Mouse (Mus musculus) forebrain, embryonic 16.5 days (tissue): ENCODE data around the gene Kcnj16. TPM values are rescaled to one million over a fixed set of nuclear protein-coding genes. Genes with fewer than 3 reads are reported as not detected.

ENCODE experiments used
- ATAC-seq: fragments of 200-750 bp; cut with Nextera tagmentation; 2 replicates; pipeline ENCODE4 v1.8.0; 2017; ENCODE audit warnings: mild to moderate bottlenecking, moderate library complexity
- H3K27ac ChIP-seq: fragments of 300-500 bp; sonication (generic); 2 replicates; pipeline ENCODE4 v1.5.1; 2014; ENCODE audit warnings: low read length, control low read depth
- H3K27me3 ChIP-seq: fragments of 300-500 bp; sonication (generic); replicated peaks from 2 replicates; pipeline ENCODE4 v1.6.1; 2014; ENCODE audit warnings: low read length; ENCODE audit not compliant: control insufficient read depth, insufficient read depth
- H3K36me3 ChIP-seq: fragments of 300-500 bp; sonication (generic); 2 replicates; pipeline ENCODE4 v1.6.1; 2014; ENCODE audit not compliant: control insufficient read depth, insufficient read depth
- H3K4me1 ChIP-seq: fragments of 300-500 bp; sonication (generic); replicated peaks from 2 replicates; pipeline ENCODE4 v1.6.1; 2014; ENCODE audit warnings: low read length; ENCODE audit not compliant: control insufficient read depth, insufficient read depth
- H3K4me2 ChIP-seq: fragments of 300-500 bp; sonication (generic); 2 replicates; pipeline ENCODE4 v1.6.1; 2014; ENCODE audit warnings: mild to moderate bottlenecking, low read length, control low read depth
- H3K4me3 ChIP-seq: fragments of 300-500 bp; sonication (generic); replicated peaks from 2 replicates; pipeline ENCODE4 v1.5.1; 2014; ENCODE audit warnings: mild to moderate bottlenecking, low read length, control low read depth
- H3K9ac ChIP-seq: fragments of 300-500 bp; sonication (generic); replicated peaks from 2 replicates; pipeline ENCODE4 v1.6.1; 2014; ENCODE audit warnings: low read depth, low read length, control low read depth
- H3K9me3 ChIP-seq: fragments of 300-500 bp; sonication (generic); 2 replicates; pipeline ENCODE4 v1.6.1; 2016; ENCODE audit warnings: low read length; ENCODE audit not compliant: control insufficient read depth
- WGBS: fragments of 180-500 bp; shearing (Covaris S2); extraction: QIAGEN DNeasy Blood & Tissue Kit; methylation state at CpG from one replicate; pipeline ENCODE4 v1.1.7; 2014; 5-methylcytosine and 5-hydroxymethylcytosine counted together
- polyA plus RNA-seq: library from polyadenylated mRNA; unstranded; fragments of >200 nt; fragmentation: Nextera tagmentation; extraction: Ambion mirVana; gene quantifications from 2 replicates; pipeline ENCODE4 v1.2.1, GENCODE M21; 2015

Kcnj16 gene
- polyA plus RNA-seq: 0.11 and 0.61 TPM in 2 replicates

GRCm38 (mm10) chr11:110967762-110968135, at the start of gene Kcnj16:
Gene Kcnj16, plus strand, starts transcription at chr11:110968033.
- Histone ChIP-seq H3K4me3 (no peak within 1 kb of the TSS), H3K27me3 (no peaks in the 10 kb centered on the region), H3K27ac (no peak within 1 kb of the TSS), H3K36me3 (no peaks in the 10 kb centered on the region), H3K9ac (no peak within 1 kb of the TSS), H3K4me1 (no peaks in the 10 kb centered on the region), H3K9me3 (no peaks in the 10 kb centered on the region), H3K4me2 (no peak within 1 kb of the TSS)
- ATAC-seq: no peak
- WGBS: 66% methylated on average over 4 of the region's 4 CpGs

GRCm38 (mm10) chr11:110918808-110919465, 48.9 kb upstream of the Kcnj16 start:
- Histone ChIP-seq H3K4me2 (no peak overlapping the region), H3K4me1 (no peaks in the 10 kb centered on the region), H3K27ac (no peak overlapping the region), H3K9me3 (no peaks in the 10 kb centered on the region), H3K9ac (no peak overlapping the region), H3K27me3 (no peaks in the 10 kb centered on the region), H3K4me3 (no peak overlapping the region), H3K36me3 (no peaks in the 10 kb centered on the region)
- 81% methylated on average over 5 of the region's 5 CpGs for WGBS
- ATAC-seq: no peak

- H3K27me3 ChIP-seq: no peaks in the 10 kb centered on the region
- H3K9me3 ChIP-seq: no peaks in the 10 kb centered on the region
- H3K27ac ChIP-seq: no peak overlapping the region
- H3K4me3 ChIP-seq: no peak overlapping the region
- no peak overlapping the region for H3K9ac ChIP-seq
- WGBS: 36% methylated on average over 3 of the region's 3 CpGs
- H3K4me1 ChIP-seq: no peaks in the 10 kb centered on the region
- H3K36me3 ChIP-seq: no peaks in the 10 kb centered on the region
- no peak for ATAC-seq
- no peak overlapping the region for H3K4me2 ChIP-seq
These were observed 32.1 kb upstream of the Kcnj16 start for GRCm38 (mm10) chr11:110935699-110936098.

DNA sequence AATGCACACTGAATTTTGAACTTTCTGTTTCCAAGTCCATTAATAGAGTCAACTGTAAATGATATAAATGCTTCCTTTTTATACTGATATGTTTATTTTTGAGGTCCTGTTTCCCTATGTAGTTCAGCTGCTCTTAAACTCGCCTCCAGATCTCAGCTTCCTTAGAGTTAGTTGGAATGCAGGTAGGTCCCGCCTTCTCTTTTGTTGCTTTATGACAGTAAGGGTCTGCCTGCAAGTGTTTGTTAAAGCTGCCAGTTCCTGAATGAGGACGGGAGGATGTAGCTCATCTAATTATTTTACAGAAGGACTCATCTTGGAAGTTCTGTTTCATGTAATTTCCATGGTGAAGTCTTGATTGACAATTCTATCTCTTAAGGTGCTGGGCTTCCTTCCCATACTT, 25.6 kb upstream of the Kcnj16 start:
- H3K4me1 ChIP-seq: no peaks in the 10 kb centered on the region
- WGBS: 29% methylated on average over 3 of the region's 3 CpGs
- no peaks in the 10 kb centered on the region for H3K9me3 ChIP-seq
- H3K27ac ChIP-seq: no peak overlapping the region
- H3K9ac ChIP-seq: no peak overlapping the region
- no peak overlapping the region for H3K4me3 ChIP-seq
- H3K4me2 ChIP-seq: no peak overlapping the region
- no peak for ATAC-seq
- no peaks in the 10 kb centered on the region for H3K36me3 ChIP-seq
- H3K27me3 ChIP-seq: no peaks in the 10 kb centered on the region

DNA sequence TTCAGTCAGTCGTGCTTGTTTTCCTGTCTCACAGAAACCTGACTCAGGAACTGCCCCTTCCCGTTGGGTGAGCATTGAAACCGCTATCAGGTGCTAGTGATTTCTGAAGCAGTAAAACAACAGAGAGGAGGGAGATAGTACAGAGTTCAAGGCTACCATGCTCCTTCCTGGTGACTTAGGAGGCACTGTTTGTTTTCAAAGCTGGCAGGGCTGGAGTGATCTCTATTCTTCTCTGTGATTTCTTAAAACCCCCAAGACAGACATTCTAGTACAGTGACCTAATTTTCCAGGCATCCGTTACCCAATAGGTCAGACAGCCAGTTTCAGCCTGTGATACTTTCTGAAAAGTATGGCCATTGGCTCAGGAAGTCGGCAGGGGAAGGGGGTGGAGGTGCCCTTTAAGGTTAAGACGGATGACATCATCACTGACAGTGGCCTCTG, 25.1 kb upstream of the Kcnj16 start:
- Histone ChIP-seq H3K4me3 (no peak overlapping the region), H3K27me3 (no peaks in the 10 kb centered on the region), H3K9ac (no peak overlapping the region), H3K4me1 (no peaks in the 10 kb centered on the region), H3K36me3 (no peaks in the 10 kb centered on the region), H3K27ac (no peak overlapping the region), H3K4me2 (no peak overlapping the region), H3K9me3 (no peaks in the 10 kb centered on the region)
- WGBS: 53% methylated on average over 6 of the region's 6 CpGs
- no peak for ATAC-seq

- Histone ChIP-seq H3K4me3 (no peak overlapping the region), H3K36me3 (no peaks in the 10 kb centered on the region), H3K27me3 (no peaks in the 10 kb centered on the region), H3K4me1 (no peaks in the 10 kb centered on the region), H3K9me3 (no peaks in the 10 kb centered on the region), H3K4me2 (no peak overlapping the region), H3K27ac (no peak overlapping the region), H3K9ac (no peak overlapping the region)
- 61% methylated on average over 7 of the region's 7 CpGs for WGBS
- ATAC-seq: no peak
These were observed 11.2 kb upstream of the Kcnj16 start for GRCm38 (mm10) chr11:110956665-110957064.

DNA sequence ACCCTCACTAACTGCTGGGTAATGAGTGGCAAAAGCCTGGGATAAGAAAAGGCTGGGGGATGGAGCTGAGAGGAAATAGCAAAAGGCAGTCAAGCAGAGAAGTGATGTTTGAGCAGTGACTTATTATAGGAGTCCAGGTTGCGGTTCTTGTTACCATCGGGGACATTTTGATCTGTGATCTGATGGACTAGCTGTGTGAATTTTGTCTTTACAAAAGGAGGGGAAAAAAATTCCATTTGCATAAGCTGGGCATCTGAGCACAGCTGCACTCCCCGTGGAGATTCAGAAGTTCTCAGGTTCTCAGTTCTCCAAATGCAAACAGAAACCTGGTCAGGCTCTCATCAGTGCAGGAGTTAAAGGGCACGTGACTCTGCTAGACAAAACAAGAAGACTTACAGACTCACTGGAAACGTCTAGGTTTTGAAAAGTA, 6.2 kb upstream of the Kcnj16 start:
- WGBS: 19% methylated on average over 5 of the region's 5 CpGs
- ATAC-seq: no peak
- no peak overlapping the region for H3K4me2 ChIP-seq
- H3K36me3 ChIP-seq: no peaks in the 10 kb centered on the region
- H3K4me3 ChIP-seq: no peak overlapping the region
- H3K4me1 ChIP-seq: no peaks in the 10 kb centered on the region
- H3K27ac ChIP-seq: no peak overlapping the region
- no peaks in the 10 kb centered on the region for H3K9me3 ChIP-seq
- no peaks in the 10 kb centered on the region for H3K27me3 ChIP-seq
- no peak overlapping the region for H3K9ac ChIP-seq

DNA sequence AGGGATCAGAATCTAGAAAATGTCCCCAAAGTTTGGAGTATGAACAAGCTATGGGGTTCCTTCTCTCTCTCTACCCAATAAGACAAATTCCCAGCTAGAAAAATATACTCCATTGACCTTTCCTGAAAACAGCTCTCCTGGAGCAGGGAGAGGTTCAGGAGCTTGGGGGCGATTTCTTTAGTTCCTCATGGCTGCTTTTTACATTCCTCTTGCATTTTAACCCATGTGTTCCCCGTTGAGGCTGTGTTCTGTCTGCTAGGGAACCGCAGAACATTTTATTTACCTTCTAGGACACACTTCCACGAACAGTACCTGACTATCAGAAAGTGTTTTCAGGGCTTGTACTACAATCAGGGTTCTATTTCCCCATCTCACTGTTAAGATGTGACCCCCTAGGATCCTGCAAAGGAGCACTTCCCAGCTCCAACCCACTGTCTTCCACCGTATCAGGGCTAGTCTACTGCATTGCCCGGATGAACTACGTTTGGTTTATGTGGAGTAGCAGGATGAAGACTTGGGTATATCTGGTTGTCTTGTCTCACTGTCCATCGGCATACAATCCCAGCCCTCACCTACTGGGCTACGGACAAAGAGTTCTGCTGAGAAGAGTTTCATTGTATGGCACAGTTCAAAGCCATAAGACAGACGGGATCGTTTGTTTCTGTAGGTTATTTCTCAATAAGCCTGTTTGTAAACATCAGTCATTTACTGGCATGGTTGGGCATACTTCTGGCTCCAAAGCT, 643 bp upstream of the Kcnj16 start:
- 78% methylated on average over 11 of the region's 11 CpGs for WGBS
- ATAC-seq: no peak
- no peaks in the 10 kb centered on the region for H3K9me3 ChIP-seq
- H3K4me2 ChIP-seq: no peak overlapping the region
- H3K36me3 ChIP-seq: no peaks in the 10 kb centered on the region
- no peak overlapping the region for H3K4me3 ChIP-seq
- no peaks in the 10 kb centered on the region for H3K4me1 ChIP-seq
- H3K9ac ChIP-seq: no peak overlapping the region
- no peak overlapping the region for H3K27ac ChIP-seq
- no peaks in the 10 kb centered on the region for H3K27me3 ChIP-seq

DNA sequence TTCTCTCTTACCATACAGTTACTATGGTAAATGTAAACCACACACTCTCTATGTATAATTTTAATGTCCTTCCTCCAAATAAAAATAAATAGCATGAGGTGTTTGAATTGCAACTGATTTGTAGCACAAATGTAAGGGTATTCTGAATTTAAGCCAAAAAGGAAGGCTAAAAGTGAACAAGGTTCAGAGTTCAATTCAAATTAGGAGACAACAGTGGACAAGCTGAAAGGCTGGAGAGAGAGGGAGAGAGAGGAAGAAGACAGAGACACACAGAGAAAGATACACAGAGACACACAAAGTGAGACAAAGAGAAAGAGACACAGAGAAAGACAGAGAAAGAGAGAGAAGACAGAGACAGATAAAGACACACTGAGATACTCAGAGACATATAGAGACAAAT, 1.1 kb downstream of the Kcnj16 start:
- Histone ChIP-seq H3K27ac (no peak overlapping the region), H3K4me2 (no peak overlapping the region), H3K4me3 (no peak overlapping the region), H3K9ac (no peak overlapping the region), H3K4me1 (no peaks in the 10 kb centered on the region), H3K27me3 (no peaks in the 10 kb centered on the region), H3K36me3 (no peaks in the 10 kb centered on the region), H3K9me3 (no peaks in the 10 kb centered on the region)
- no peak for ATAC-seq
